Mouse (Mus musculus) liver (tissue): Measurements from ENCODE around the gene Ubr2.

Source experiments
- DNase-seq: peaks from one replicate; pipeline ENCODE4 v3.0.0-alpha.2; 2020; ENCODE audit warnings: mixed read lengths

The Ubr2 gene

DNA sequence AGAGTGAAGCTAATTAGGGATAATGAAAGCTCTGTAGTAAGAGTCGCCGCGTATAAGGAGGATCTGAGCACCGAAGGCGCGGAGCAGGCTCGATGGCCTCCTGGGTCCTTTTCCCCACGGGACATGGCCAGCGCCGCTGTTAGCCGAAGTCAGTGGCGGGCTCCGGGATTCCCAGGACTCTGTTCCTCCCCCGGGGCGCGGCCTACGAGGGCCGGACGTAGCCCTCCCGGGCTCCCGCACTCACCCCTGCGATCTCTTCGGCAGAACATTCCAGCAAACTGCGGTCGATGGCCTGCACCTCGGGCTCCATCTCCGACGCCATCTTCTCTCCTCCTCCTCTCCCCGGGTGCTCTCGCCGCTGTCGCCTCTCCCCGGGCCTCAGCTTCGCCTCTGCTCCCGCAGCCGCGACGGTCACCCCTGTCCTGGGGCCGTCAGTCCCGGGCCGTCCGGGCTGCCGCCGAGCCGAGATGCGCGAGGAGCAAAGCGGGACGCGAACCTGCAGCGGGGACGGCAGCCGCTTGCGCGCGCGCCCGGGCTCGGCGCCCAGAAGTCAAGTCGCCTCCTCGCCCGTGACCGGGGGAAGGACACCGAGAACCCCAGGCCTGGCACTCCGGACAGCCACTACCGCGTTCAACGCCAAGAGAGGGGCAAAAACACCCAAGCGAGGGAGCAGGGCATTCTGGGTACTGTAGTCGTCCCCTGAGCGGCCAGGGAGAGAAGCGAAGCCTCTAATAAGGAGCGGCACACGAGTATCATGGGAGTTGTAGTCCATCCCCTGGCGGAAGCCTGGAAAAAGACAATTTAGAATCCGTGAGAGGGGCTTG, at the start of gene Ubr2:
TSS of gene Ubr2 (minus strand) at position 659 of the 824 bp plus-strand sequence.
- DNase-seq = peak; percentile 92

DNA sequence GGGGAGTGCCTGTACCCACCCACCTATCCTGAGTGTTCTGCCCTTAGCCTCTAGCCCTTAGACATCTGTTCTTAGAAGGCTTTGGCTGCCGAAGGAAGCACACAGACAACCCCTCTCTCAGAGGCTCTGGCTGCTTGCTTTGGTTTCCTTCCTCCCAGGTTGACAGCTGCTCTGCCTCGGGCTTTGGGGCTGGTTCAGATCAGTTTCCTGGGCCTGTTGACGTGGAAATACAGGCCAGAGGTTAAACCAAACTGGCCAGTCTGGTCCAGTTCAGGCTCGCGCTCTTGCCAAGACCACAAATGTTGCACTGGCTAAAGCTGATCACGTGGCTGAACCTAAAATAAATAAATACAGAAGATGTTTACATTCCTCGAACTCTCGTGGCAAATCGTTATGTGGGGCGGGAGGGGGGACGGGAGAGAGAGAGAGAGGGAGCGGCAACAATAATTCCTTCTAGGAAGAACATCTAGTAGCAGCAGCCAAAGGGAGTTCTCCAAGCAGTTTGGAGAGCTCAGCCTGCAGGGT, 49.5 kb upstream of the Ubr2 start:
- peak; percentile 49 for DNase-seq

GRCm38 (mm10) chr17:47057966-47058365, 47.6 kb upstream of the Ubr2 start:
- DNase-seq = no peak

DNA sequence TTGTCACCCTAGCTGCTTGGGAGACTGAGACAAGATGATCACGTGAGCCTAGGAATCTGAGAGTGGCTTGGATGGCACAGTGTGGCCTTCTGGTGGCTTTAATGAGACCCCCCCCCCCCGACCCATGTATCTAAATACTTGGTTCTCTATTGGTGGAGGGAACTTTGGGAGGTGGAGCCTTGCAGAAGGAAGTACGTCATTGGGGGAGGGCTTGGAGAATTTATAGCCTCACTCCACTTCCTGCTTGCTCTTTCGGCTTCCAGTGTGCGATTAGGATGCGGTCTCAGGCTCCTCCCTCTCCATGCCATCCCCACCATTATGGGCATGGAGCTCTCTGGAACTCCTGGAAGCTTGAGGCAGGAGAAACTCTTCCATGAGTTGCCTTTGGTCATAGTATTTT, 46.1 kb upstream of the Ubr2 start:
- no peak for DNase-seq

DNA sequence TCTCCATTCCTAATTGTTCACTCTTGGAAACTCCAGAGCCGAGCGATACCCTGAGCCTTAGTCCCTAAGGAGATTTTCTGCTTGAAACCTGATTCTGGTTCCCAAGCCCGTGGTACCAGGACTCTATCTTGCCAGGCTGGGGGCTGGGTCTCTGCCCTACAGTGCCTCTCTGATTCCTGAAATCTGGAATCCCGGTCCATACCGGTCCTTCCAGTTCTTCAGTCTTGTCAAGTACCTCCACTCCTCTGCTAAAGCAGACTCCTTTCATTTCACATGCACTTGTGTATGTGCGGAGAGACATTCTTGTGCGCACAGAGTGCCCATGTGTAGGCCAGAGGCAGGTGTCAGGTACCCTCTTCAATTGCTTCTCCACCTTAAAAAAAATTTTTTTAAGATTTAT, 44.8 kb upstream of the Ubr2 start:
- no peak for DNase-seq

DNA sequence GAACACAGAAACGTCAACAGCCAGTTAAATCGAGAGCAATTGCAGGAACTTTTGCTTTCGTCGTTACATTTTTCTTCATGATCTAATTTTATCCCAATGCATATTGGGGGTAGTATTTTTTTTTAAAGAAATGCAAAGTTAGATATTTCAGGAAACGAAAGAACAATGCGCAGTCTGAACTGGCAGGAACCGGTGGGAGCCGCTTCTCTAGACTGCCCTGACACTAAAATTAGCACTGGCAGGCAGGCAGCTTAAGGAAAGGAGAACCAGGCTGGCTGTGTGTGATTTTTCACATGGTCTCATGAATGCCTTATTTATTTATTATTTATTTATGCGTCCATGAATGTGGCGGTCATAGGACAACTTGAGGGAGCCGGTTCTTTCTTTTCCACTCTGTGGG, 44.3 kb upstream of the Ubr2 start:
- peak; percentile 20 for DNase-seq

DNA sequence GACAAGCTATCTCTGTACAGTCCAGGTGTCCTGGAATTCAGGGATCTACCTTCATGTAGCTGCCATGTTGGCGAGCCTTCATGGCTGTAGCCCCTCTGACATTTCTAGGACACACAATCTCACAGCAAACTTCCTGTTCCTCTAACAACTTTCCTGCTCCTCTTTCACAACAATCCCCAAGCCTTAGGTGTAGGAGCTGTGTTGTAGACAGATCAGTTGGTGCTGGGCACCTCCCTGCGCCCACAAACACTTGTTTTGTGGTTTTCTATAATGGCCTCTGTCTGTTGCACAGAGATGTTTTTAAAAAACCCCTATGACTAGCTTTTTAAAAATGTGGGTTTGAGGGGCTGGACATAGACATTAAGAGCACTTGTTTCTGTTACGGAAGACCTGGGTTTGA, 40.3 kb upstream of the Ubr2 start:
- no peak for DNase-seq

DNA sequence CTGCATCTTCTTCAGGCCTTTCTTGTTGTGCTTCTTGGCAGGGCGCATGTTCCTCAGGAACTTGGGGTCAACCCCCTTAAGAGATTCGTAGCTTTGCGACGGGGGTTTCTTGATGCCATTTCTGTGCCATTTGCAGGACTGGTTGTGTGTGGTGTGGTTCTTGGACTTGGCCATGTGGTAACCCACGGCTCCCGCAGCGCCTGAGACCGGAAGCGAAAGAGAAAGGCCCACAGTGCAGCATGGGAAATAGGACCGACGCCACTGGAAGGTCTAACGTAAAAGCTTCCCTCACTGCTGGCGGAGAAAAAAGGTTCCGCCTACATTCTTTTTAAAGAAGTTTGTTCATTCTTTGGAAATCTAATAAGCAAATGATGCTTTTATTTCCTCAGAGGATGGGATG, 32.5 kb upstream of the Ubr2 start:
- DNase-seq = no peak

DNA sequence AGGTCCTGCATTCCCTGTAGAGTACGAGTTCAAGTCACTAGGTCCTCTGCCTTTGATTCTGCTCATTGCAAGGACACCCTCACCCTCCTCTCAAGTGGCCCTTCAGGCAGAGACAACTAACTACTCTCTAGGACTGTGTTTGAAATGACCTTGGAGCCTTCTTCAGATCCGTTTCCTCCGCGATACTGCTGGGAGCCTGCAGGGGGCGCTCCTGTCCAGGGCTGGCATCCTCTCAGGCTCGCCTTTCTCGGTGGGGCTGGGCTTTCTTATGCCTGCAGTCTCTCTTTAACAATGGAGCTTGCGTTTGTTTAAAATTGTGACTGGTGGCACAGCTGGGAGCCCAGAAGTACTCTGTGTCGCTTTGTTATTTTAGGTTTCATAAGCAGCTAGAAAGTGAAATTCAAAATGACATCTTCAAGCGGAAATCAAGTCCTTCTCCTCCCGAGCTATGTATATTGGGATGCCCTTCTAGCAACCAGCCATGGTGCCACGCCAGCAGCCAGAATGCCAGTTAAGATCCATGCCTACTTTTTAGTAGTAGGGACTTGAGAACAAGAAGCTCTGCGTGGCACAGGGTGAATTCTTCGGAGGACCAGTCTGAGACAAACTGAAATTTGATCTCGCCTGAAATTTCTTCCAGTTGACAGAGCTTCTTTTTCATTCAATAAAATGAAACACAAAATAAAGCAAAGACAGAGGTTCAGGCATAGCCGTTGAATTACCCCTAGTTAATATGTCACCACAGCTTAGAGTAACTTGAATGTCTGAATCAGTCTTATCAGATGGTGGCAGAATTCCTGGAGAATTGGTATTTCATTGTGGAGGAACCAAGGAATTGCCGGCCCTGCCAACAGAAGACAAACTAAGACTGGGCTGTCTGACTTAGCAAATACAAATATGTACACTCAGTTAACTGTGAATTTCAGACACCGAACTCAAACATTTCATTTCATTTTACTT, 28.8 kb upstream of the Ubr2 start:
- peak; percentile 76 for DNase-seq

GRCm38 (mm10) chr17:47034536-47034935, 24.2 kb upstream of the Ubr2 start:
- DNase-seq = no peak

GRCm38 (mm10) chr17:47033643-47034042, 23.3 kb upstream of the Ubr2 start:
- DNase-seq = peak; percentile 61

- no peak for DNase-seq
These were observed 14.4 kb upstream of the Ubr2 start for GRCm38 (mm10) chr17:47024805-47025204.

GRCm38 (mm10) chr17:47023369-47023768, 13.0 kb upstream of the Ubr2 start:
- DNase-seq = no peak

DNA sequence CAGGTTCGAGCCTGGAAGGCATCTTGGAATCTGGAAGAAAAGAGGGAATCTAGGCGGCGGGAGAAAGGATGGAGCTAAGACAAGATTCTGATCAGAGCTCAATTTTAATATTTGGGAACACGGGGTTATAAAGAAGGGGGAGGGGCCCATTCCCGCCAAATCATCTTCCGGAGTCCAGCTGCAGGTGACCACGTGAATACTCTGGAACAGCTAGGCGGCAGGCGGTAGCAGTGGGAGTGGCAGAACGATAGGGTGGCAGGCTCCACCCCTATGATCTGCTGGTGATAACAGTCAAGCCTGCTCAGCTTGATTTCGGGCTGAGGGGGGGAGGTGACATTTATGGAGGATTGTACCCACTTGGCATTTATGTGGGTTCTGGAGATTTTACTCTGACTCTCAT, 2.5 kb upstream of the Ubr2 start:
- peak; percentile 50 for DNase-seq

DNA sequence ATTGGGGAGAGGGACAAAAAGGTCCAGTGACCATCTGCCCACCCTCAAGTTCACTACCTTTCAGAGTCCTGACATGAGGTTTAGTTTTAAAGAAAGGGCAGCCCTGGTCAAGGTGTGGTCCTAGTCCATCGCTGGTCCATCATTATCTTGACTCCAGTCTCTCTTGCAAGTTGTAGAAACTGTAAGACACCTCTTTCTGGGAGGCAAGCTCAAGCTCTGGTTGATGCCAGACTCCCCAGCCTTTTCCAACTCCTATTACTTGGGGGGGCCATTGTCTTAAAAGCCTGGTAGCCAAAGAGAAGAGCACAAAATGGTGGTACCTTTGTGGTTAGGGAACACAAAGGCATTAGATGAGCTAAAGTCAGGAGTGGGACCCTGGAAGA, 1.3 kb upstream of the Ubr2 start:
- no peak for DNase-seq

GRCm38 (mm10) chr17:47010722-47011660, 635 bp upstream of the Ubr2 start:
- peak; percentile 78 for DNase-seq

DNA sequence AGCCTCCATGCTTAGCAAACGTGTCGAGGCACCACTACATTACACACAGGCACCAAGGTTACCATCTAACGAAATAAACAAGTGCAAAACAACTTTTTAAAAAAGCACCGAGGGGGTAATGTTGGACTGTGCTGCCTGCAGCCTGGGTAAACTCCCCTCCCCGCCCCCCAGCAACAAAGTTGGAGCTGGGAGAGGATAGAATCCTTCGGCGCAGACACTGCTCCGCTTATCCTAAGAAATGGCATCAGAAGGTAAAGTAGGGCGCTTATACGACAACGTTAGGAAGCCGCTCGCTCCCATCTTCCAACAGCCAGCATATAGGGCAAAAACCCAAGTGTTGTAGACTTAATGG, 834 bp downstream of the Ubr2 start:
- peak; percentile 34 for DNase-seq

GRCm38 (mm10) chr17:47009016-47009415, 1.3 kb downstream of the Ubr2 start:
- no peak for DNase-seq

DNA sequence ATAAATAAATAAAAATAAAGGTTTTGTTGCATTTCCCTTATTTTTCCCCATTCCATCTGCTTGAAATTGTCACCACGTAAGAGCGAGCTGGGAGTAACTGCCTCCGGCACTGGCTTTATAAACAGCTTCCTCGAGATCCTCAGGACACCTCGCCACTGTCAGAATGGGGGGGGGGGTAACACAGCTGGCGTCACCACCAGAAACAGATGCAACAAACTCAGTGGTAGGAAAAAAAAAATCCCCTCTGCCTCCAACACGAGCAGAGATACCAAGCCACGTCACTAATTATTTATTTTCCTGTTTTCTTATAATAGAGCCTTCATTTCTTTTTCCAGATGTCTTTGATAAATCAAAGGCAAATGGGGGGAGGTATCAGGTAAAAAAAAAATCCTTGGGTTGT, 1.9 kb downstream of the Ubr2 start:
- DNase-seq = no peak

DNA sequence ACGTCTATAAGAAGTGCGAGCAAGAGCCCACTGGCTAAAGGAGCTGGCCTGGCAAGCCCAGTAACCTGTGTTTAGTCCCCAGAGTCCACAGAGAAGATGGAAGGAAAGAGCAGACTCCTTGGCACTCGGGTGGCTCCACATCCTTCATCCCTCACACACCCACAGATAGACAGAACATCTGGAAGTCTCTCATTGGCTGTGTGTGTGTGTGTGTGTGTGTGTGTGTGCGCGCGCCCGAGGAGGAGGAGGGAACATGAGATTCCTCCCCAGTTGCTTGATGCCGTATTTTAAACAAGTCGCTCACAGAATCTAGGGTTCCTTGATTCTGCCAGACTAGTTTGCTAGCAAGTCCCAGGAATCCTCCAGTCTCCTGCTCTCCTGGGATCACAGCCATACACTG, 3.6 kb downstream of the Ubr2 start:
- DNase-seq = no peak

DNA sequence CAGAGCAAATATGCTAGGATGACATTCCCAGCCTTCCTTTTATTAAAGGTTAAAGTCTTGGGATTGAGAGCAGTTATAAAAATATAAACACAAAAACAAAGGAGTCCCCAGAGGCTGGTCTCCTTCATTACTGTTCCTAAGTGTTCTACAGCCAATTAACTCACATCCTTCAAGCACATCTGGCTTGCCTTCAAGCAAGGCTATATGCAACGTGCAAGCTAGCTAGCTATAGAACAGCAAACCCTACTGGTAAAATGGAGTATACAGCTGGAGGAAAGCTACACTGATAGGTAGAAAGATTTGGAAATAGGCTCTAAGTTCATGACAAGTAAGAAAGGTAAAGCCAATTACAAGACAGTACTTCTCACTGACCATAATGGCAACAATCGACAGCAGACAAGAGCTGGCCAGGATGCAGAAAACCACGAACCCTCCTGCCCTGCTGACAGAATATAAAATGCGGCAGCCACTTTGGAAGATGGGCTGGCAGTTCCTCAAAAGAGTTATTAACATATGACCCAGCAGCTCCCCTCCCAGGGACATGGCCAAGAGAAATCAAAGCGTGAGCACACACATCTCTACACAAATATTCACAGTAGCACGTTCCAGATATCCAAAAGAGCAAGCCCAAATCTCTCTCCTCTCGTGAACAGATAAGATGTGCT, 4.5 kb downstream of the Ubr2 start:
- DNase-seq = no peak

DNA sequence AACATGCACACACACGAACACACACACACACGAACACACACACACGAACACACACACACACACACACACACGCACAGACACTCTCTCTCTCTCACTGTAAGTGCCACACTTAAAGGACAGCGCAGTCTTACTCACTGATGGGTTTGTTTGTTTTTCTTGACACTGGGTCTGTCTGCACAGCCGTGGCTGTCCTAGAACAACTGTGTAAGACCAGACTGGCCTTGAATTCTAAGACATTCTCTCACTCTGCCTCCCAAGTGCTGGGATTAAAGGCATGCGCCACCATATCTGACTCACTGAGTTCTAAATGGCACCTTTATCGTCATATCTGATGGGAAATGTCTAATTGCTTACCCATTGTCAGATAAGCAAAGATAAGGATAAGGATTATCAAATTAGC, 7.1 kb downstream of the Ubr2 start:
- DNase-seq = no peak
